Mouse (Mus musculus): ENCODE data around the gene Ncapd3.

Gene Ncapd3

DNA sequence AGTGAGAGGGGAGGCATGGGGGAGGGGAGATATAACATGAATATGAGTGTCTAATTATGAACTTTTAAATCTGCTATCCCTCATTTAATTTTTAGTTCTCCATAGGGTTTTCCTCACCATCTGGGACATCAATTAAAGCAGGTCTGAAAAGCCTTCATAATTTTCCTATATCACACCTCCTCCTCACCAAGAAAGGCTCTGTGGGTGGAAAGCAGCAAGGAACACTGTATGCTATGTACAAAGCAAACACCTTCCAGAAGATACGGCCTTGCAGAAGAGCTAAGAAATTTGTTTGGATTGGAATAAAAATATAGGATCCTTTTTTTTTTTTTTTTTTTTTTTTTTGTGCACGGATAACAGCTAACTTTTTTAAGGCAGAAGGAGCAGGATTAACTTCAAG, 94.0 kb downstream of the Ncapd3 start:
- DNase-seq (ENCODE audit: low spot score), result no peak

- no peak for DNase-seq (ENCODE audit: low spot score)
Observed at GRCm38 (mm10) chr9:27125450-27125849, 95.5 kb downstream of the Ncapd3 start.

- no peak for DNase-seq (ENCODE audit: low spot score)
Observed at GRCm38 (mm10) chr9:27126543-27126942, 96.6 kb downstream of the Ncapd3 start.

DNA sequence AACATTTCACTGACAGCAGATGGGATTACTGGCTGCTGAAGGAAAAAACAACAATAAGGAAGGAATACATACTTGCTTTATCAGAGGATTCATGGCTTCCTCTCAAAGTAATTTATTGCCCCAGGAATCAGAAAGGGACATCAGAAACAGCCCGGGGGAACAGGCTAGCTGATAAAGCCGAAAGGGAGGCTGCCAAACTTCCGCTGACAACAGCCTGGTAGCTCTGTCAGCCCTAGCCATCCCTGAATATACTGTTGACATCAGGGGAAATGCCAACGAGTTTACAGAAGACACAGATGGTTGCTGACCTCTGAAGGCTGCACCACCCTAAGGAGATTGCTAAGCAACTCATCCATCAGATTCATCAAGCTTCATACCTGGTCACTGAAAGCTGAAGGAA, 98.7 kb downstream of the Ncapd3 start:
- no peak for DNase-seq (ENCODE audit: low spot score)

DNA sequence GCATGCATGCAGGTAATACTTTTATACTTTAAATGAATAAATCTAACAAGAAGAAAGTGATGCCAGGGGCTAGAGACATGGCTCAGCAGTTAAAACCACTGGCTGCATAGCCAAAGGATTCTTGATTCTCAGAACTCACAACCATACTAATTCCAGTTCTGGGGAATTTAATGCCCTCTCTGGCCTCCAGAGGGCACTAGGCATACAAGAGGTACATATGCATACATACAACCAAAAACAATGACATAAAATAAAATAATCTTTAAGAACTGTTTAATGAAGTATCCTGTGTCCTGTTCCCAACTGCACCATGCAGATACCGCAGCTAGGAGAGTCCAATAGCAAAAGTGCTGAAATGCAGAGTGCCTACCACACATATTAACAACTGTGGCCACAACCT, 104.4 kb downstream of the Ncapd3 start:
- DNase-seq (ENCODE audit: low spot score), result peak; percentile 48

DNA sequence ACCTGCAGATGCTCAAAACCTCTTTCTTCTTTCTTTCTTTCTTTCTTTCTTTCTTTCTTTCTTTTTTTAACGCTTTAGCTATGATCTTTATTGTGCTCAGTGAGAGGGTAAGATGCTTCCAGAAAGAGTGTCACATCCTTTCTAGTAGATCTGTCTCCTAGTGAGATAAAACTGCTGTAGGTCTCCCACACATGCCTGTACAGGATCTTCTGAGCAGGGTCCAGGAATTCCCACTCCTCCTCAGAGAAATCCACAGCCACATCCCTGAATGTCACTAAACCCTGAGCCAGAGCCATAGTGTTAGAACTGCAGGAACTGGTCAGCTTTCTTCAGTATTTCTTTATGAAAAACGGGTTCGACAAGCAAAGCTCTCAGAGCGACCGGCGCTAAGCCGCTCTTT, 105.4 kb downstream of the Ncapd3 start:
- no peak for DNase-seq (ENCODE audit: low spot score)

- DNase-seq (ENCODE audit: low spot score), result no peak
Observed at GRCm38 (mm10) chr9:27136651-27137050, 106.7 kb downstream of the Ncapd3 start.

- no peak for DNase-seq (ENCODE audit: low spot score)
Observed at GRCm38 (mm10) chr9:27140432-27141065, 110.6 kb downstream of the Ncapd3 start.

DNA sequence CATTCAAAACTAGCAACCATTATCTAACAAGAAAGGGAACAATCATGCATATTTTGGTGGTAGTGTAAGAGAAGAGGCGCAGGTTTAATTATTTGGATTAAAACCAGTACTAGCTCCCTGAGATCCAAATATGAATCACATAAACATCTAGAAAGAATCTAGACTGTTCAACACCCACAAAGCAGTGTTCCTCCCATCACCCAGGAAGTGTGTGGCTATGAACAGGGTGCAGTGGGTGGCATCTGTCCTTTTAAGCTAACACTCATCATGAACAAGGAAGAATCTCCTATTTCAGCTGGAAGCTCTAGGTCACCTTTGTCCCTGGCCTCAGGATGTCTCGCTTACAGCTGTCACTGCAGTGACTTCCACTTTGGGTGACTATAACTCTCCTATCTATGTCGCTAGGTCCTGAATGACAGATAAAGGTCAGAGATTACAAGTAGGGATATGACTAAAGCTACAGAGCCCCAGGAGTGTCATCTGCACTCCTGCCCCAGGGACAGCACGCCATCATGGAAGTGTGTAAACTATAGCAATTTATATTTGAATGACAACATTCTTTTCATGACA, 114.4 kb downstream of the Ncapd3 start:
- no peak for DNase-seq (ENCODE audit: low spot score)

Measured in adipocyte (in vitro differentiated cells).